Mouse (Mus musculus) forebrain, postnatal 0 days (tissue): ENCODE results near the gene Pgk1. TPM values are rescaled to one million over a fixed set of nuclear protein-coding genes. Genes with fewer than 3 reads are reported as not detected.
A peak's percentile ranks its signal among the peaks of the same experiment; 100 is the strongest.

ENCODE experiments used
- ATAC-seq: fragments of 200-750 bp; cut with Nextera tagmentation; 2 replicates; pipeline ENCODE4 v1.8.0; 2017; ENCODE audit warnings: mild to moderate bottlenecking, moderate library complexity
- DNase-seq: peaks from one replicate; pipeline ENCODE4 v3.0.0-alpha.2; 2015
- H3K27ac ChIP-seq: fragments of 300-500 bp; sonication (generic); 2 replicates; pipeline ENCODE4 v1.5.1; 2014; ENCODE audit warnings: low read depth, mild to moderate bottlenecking, antibody characterized with exemption, low read length, moderate library complexity, mixed read lengths
- H3K27me3 ChIP-seq: fragments of 300-500 bp; sonication (generic); 2 replicates; pipeline ENCODE4 v1.6.1; 2014; ENCODE audit warnings: mild to moderate bottlenecking, low read length, mixed read lengths; ENCODE audit not compliant: insufficient read depth
- H3K36me3 ChIP-seq: fragments of 300-500 bp; sonication (generic); 2 replicates; pipeline ENCODE4 v1.6.1; 2014; ENCODE audit warnings: mild to moderate bottlenecking, moderate library complexity; ENCODE audit not compliant: insufficient read depth
- H3K4me1 ChIP-seq: fragments of 300-500 bp; sonication (generic); 2 replicates; pipeline ENCODE4 v1.6.1; 2014; ENCODE audit warnings: antibody characterized with exemption; ENCODE audit not compliant: insufficient read depth
- H3K4me2 ChIP-seq: fragments of 300-500 bp; sonication (generic); 2 replicates; pipeline ENCODE4 v1.6.1; 2014; ENCODE audit warnings: low read depth, mild to moderate bottlenecking, moderate library complexity
- H3K4me3 ChIP-seq: fragments of 300-500 bp; sonication (generic); 2 replicates; pipeline ENCODE4 v1.5.1; 2014; ENCODE audit warnings: low read depth, low read length, mixed read lengths
- H3K9ac ChIP-seq: fragments of 300-500 bp; sonication (generic); 2 replicates; pipeline ENCODE4 v1.6.1; 2014; ENCODE audit warnings: mild to moderate bottlenecking
- H3K9me3 ChIP-seq: fragments of 300-500 bp; sonication (generic); 2 replicates; pipeline ENCODE4 v1.6.1; 2016; ENCODE audit warnings: low read length
- CTCF ChIP-seq: sonication (generic); IDR thresholded peaks from 2 replicates; pipeline ENCODE4 v1.5.1; 2016; ENCODE audit warnings: antibody characterized with exemption, control low read depth, low read depth
- WGBS: fragments of 180-500 bp; shearing (Covaris S2); extraction: QIAGEN DNeasy Blood & Tissue Kit; methylation state at CpG from one replicate; pipeline ENCODE4 v1.1.7; 2014; 5-methylcytosine and 5-hydroxymethylcytosine counted together
- polyA plus RNA-seq: library from polyadenylated mRNA; unstranded; fragments of >200 nt; fragmentation: Nextera tagmentation; extraction: Ambion mirVana; gene quantifications from 2 replicates; pipeline ENCODE4 v1.2.1, GENCODE M21; 2015
- total RNA-seq: library from RNA; depleted of rRNA; stranded (reverse); fragments of >200 nt; gene quantifications from 2 replicates; pipeline ENCODE4 v1.2.3, GENCODE M21; 2014

Pgk1 gene
- total and polyA plus RNA-seq, 2 experiments from 2014 or later = 230 to 245 TPM

- Histone ChIP-seq H3K27ac (no peak overlapping the region), H3K4me2 (no peak overlapping the region), H3K36me3 (no peaks in the 10 kb centered on the region), H3K9me3 (no peaks in the 10 kb centered on the region), H3K4me1 (no peaks in the 10 kb centered on the region), H3K9ac (no peak overlapping the region), H3K4me3 (no peak overlapping the region), H3K27me3 (no peaks in the 10 kb centered on the region)
- ATAC-seq = no peak
- DNase-seq = no peak
- no peak for TF ChIP-seq CTCF
- 80% methylated on average over 4 of the region's 4 CpGs for WGBS
Observed at GRCm38 (mm10) chrX:106155892-106156291, 31.0 kb upstream of the Pgk1 start.

- H3K4me1 ChIP-seq = no peaks in the 10 kb centered on the region
- H3K27ac ChIP-seq = no peak overlapping the region
- H3K4me2 ChIP-seq = no peak overlapping the region
- WGBS = 64% methylated on average over 5 of the region's 5 CpGs
- no peaks in the 10 kb centered on the region for H3K9me3 ChIP-seq
- H3K9ac ChIP-seq = no peak overlapping the region
- DNase-seq = no peak
- no peak for ATAC-seq
- no peaks in the 10 kb centered on the region for H3K36me3 ChIP-seq
- no peaks in the 10 kb centered on the region for H3K27me3 ChIP-seq
- H3K4me3 ChIP-seq = no peak overlapping the region
- TF ChIP-seq CTCF = no peak
Observed at GRCm38 (mm10) chrX:106163995-106164394, 22.9 kb upstream of the Pgk1 start.

- H3K36me3 ChIP-seq = no peaks in the 10 kb centered on the region
- H3K4me1 ChIP-seq = no peaks in the 10 kb centered on the region
- no peak overlapping the region for H3K27ac ChIP-seq
- no peaks in the 10 kb centered on the region for H3K27me3 ChIP-seq
- H3K4me3 ChIP-seq = no peak overlapping the region
- H3K9me3 ChIP-seq = no peaks in the 10 kb centered on the region
- no peak overlapping the region for H3K9ac ChIP-seq
- WGBS = 77% methylated on average over 5 of the region's 5 CpGs
- no peak overlapping the region for H3K4me2 ChIP-seq
- no peak for TF ChIP-seq CTCF
- ATAC-seq = no peak
- no peak for DNase-seq
Observed at GRCm38 (mm10) chrX:106164555-106164954, 22.3 kb upstream of the Pgk1 start.

- Histone ChIP-seq H3K4me3 (no peak overlapping the region), H3K4me2 (no peak overlapping the region), H3K27me3 (no peaks in the 10 kb centered on the region), H3K36me3 (no peaks in the 10 kb centered on the region), H3K27ac (no peak overlapping the region), H3K4me1 (no peaks in the 10 kb centered on the region), H3K9ac (no peak overlapping the region), H3K9me3 (no peaks in the 10 kb centered on the region)
- TF ChIP-seq CTCF = no peak
- ATAC-seq = no peak
- DNase-seq = no peak
- 76% methylated on average over 1 of the region's 1 CpGs for WGBS
Observed at GRCm38 (mm10) chrX:106165089-106165488, 21.8 kb upstream of the Pgk1 start.

- peak; percentile 84 for TF ChIP-seq CTCF
- ATAC-seq = peak; percentile 94
- 32% methylated on average over 18 of the region's 18 CpGs for WGBS
- no peaks in the 10 kb centered on the region for H3K36me3 ChIP-seq
- peak overlapping the region; percentile 24 for H3K4me3 ChIP-seq
- H3K9me3 ChIP-seq = no peaks in the 10 kb centered on the region
- peak; percentile 86 for DNase-seq
- H3K27me3 ChIP-seq = no peaks in the 10 kb centered on the region
- no peaks in the 10 kb centered on the region for H3K4me1 ChIP-seq
- H3K4me2 ChIP-seq = peak overlapping the region; percentile 45
- H3K9ac ChIP-seq = peak overlapping the region; percentile 39; the same call in 1 of the 2 replicates
- no peak overlapping the region for H3K27ac ChIP-seq
Observed at GRCm38 (mm10) chrX:106171106-106171852, 15.6 kb upstream of the Pgk1 start.

- Histone ChIP-seq H3K27me3 (no peaks in the 10 kb centered on the region), H3K9me3 (no peaks in the 10 kb centered on the region), H3K4me3 (peak overlapping the region; percentile 24), H3K27ac (no peak overlapping the region), H3K4me1 (no peaks in the 10 kb centered on the region), H3K9ac (0 out of 2 replicates have a peak overlapping the region, but pooled peaks have one; percentile 39), H3K36me3 (no peaks in the 10 kb centered on the region), H3K4me2 (peak overlapping the region; percentile 45)
- DNase-seq (no peak), ATAC-seq (no peak)
- 69% methylated on average over 5 of the region's 6 CpGs for WGBS
- TF ChIP-seq CTCF = no peak
Observed at GRCm38 (mm10) chrX:106171853-106172154, 15.1 kb upstream of the Pgk1 start.

GRCm38 (mm10) chrX:106176331-106176730, 10.6 kb upstream of the Pgk1 start:
- no peaks in the 10 kb centered on the region for H3K27me3 ChIP-seq
- H3K36me3 ChIP-seq = no peaks in the 10 kb centered on the region
- H3K9ac ChIP-seq = no peak overlapping the region
- DNase-seq (no peak), ATAC-seq (no peak)
- H3K9me3 ChIP-seq = no peaks in the 10 kb centered on the region
- H3K27ac ChIP-seq = no peak overlapping the region
- H3K4me2 ChIP-seq = no peak overlapping the region
- H3K4me3 ChIP-seq = no peak overlapping the region
- H3K4me1 ChIP-seq = no peaks in the 10 kb centered on the region
- no peak for TF ChIP-seq CTCF
- 60% methylated on average over 9 of the region's 9 CpGs for WGBS
